Mouse (Mus musculus) midbrain, embryonic 11.5 days (tissue): ENCODE measurements around the gene Fndc5. TPM values are rescaled to one million over a fixed set of nuclear protein-coding genes. Genes with fewer than 3 reads are reported as not detected.
A peak's percentile ranks its signal among the peaks of the same experiment; 100 is the strongest.

Source experiments
- ATAC-seq: fragments of 200-750 bp; cut with Nextera tagmentation; 2 replicates; pipeline ENCODE4 v1.8.0; 2017; ENCODE audit warnings: moderate TSS enrichment, moderate library complexity; ENCODE audit not compliant: low FRiP score
- DNase-seq: peaks from one replicate; pipeline ENCODE4 v3.0.0; 2015; ENCODE audit warnings: low spot score; ENCODE audit errors: missing footprints
- H3K27ac ChIP-seq: fragments of 300-500 bp; sonication (generic); 2 replicates; pipeline ENCODE4 v1.5.1; 2014; ENCODE audit warnings: low read depth, low read length
- H3K27me3 ChIP-seq: fragments of 300-500 bp; sonication (generic); 2 replicates; pipeline ENCODE4 v1.6.1; 2014; ENCODE audit warnings: mild to moderate bottlenecking, low read length, moderate library complexity, mixed read lengths; ENCODE audit not compliant: control insufficient read depth, insufficient read depth
- H3K36me3 ChIP-seq: fragments of 300-500 bp; sonication (generic); 2 replicates; pipeline ENCODE4 v1.6.1; 2014; ENCODE audit warnings: mild to moderate bottlenecking, low read length, moderate library complexity, mixed read lengths; ENCODE audit not compliant: control insufficient read depth, insufficient read depth
- H3K4me1 ChIP-seq: fragments of 300-500 bp; sonication (generic); 2 replicates; pipeline ENCODE4 v1.6.1; 2014; ENCODE audit warnings: low read length; ENCODE audit not compliant: control insufficient read depth, insufficient read depth
- H3K4me2 ChIP-seq: fragments of 300-500 bp; sonication (generic); 2 replicates; pipeline ENCODE4 v1.6.1; 2014; ENCODE audit warnings: mild to moderate bottlenecking, moderate library complexity
- H3K4me3 ChIP-seq: fragments of 300-500 bp; sonication (generic); 2 replicates; pipeline ENCODE4 v1.5.1; 2014; ENCODE audit warnings: low read depth, low read length
- H3K9ac ChIP-seq: fragments of 300-500 bp; sonication (generic); 2 replicates; pipeline ENCODE4 v1.6.1; 2014; ENCODE audit warnings: low read length
- H3K9me3 ChIP-seq: fragments of 300-500 bp; sonication (generic); 2 replicates; pipeline ENCODE4 v1.6.1; 2016; ENCODE audit warnings: low read length; ENCODE audit not compliant: control insufficient read depth
- WGBS: fragments of 180-500 bp; shearing (Covaris S2); extraction: QIAGEN DNeasy Blood & Tissue Kit; methylation state at CpG from one replicate; pipeline ENCODE4 v1.1.7; 2014; 5-methylcytosine and 5-hydroxymethylcytosine counted together
- polyA plus RNA-seq: library from polyadenylated mRNA; unstranded; fragments of >200 nt; fragmentation: Nextera tagmentation; extraction: Ambion mirVana; gene quantifications from 2 replicates; pipeline ENCODE4 v1.2.1, GENCODE M21; 2014

Fndc5 gene
- polyA plus RNA-seq, 1 experiment from 2014 or later, result 1.5 TPM

- DNase-seq, result peak; percentile 4
- H3K4me3 ChIP-seq, result no peak overlapping the region
- H3K4me2 ChIP-seq, result no peak overlapping the region
- H3K27ac ChIP-seq, result no peak overlapping the region
- ATAC-seq, result no peak
- H3K27me3 ChIP-seq, result no peaks in the 10 kb centered on the region
- H3K36me3 ChIP-seq, result no peaks in the 10 kb centered on the region
- no peaks in the 10 kb centered on the region; the same call in 1 of the 2 replicates for H3K4me1 ChIP-seq
- no peak overlapping the region for H3K9ac ChIP-seq
- 94% methylated on average over 1 of the region's 1 CpGs for WGBS
- no peaks in the 10 kb centered on the region for H3K9me3 ChIP-seq
Observed at GRCm38 (mm10) chr4:129149321-129149720, 12.5 kb downstream of the Fndc5 start.

GRCm38 (mm10) chr4:129151276-129151811 is 14.5 kb downstream of the Fndc5 start:
- no peak for ATAC-seq
- Histone ChIP-seq H3K27ac (no peak overlapping the region), H3K9me3 (no peaks in the 10 kb centered on the region), H3K4me2 (no peak overlapping the region), H3K9ac (no peak overlapping the region), H3K27me3 (no peaks in the 10 kb centered on the region), H3K4me3 (no peak overlapping the region), H3K4me1 (no peaks in the 10 kb centered on the region), H3K36me3 (peaks cover 2% of the 10 kb centered on the region; the same call in 1 of the 2 replicates)
- peak; percentile 37 for DNase-seq
- WGBS, result 96% methylated on average over 4 of the region's 4 CpGs

GRCm38 (mm10) chr4:129157541-129157940 is 20.7 kb downstream of the Fndc5 start:
- H3K27me3 ChIP-seq, result no peaks in the 10 kb centered on the region
- H3K4me2 ChIP-seq, result no peak overlapping the region
- H3K4me1 ChIP-seq, result no peaks in the 10 kb centered on the region
- H3K9ac ChIP-seq, result no peak overlapping the region
- H3K27ac ChIP-seq, result no peak overlapping the region
- ATAC-seq, result no peak
- H3K9me3 ChIP-seq, result no peaks in the 10 kb centered on the region
- H3K4me3 ChIP-seq, result no peak overlapping the region
- 77% methylated on average over 5 of the region's 5 CpGs for WGBS
- peak; percentile 33 for DNase-seq
- peaks cover 2% of the 10 kb centered on the region; the same call in 1 of the 2 replicates for H3K36me3 ChIP-seq

- H3K4me1 ChIP-seq, result no peaks in the 10 kb centered on the region
- ATAC-seq (no peak), DNase-seq (peak; percentile 26)
- peaks cover 2% of the 10 kb centered on the region; the same call in 1 of the 2 replicates for H3K36me3 ChIP-seq
- no peaks in the 10 kb centered on the region for H3K9me3 ChIP-seq
- no peak overlapping the region for H3K4me2 ChIP-seq
- H3K27me3 ChIP-seq, result no peaks in the 10 kb centered on the region
- no peak overlapping the region for H3K4me3 ChIP-seq
- WGBS, result 79% methylated on average over 3 of the region's 3 CpGs
- H3K27ac ChIP-seq, result no peak overlapping the region
- no peak overlapping the region for H3K9ac ChIP-seq
Observed at GRCm38 (mm10) chr4:129158549-129158948, 21.8 kb downstream of the Fndc5 start.

- no peaks in the 10 kb centered on the region for H3K36me3 ChIP-seq
- no peaks in the 10 kb centered on the region for H3K27me3 ChIP-seq
- WGBS, result 98% methylated on average over 1 of the region's 1 CpGs
- H3K9me3 ChIP-seq, result no peaks in the 10 kb centered on the region
- H3K4me2 ChIP-seq, result no peak overlapping the region
- no peaks in the 10 kb centered on the region for H3K4me1 ChIP-seq
- ATAC-seq, result no peak
- H3K4me3 ChIP-seq, result no peak overlapping the region
- DNase-seq, result no peak
- H3K27ac ChIP-seq, result no peak overlapping the region
- no peak overlapping the region for H3K9ac ChIP-seq
Observed at GRCm38 (mm10) chr4:129161076-129161475, 24.3 kb downstream of the Fndc5 start.

- H3K27me3 ChIP-seq, result no peaks in the 10 kb centered on the region
- H3K4me2 ChIP-seq, result no peak overlapping the region
- H3K4me3 ChIP-seq, result no peak overlapping the region
- ATAC-seq (no peak), DNase-seq (no peak)
- 92% methylated on average over 3 of the region's 4 CpGs for WGBS
- no peak overlapping the region for H3K27ac ChIP-seq
- H3K9ac ChIP-seq, result no peak overlapping the region
- no peaks in the 10 kb centered on the region for H3K36me3 ChIP-seq
- no peaks in the 10 kb centered on the region for H3K4me1 ChIP-seq
- no peaks in the 10 kb centered on the region for H3K9me3 ChIP-seq
Observed at GRCm38 (mm10) chr4:129161581-129162255, 24.9 kb downstream of the Fndc5 start.

GRCm38 (mm10) chr4:129172529-129172928 is 35.7 kb downstream of the Fndc5 start:
- ATAC-seq, result no peak
- Histone ChIP-seq H3K27me3 (no peaks in the 10 kb centered on the region), H3K27ac (no peak overlapping the region), H3K9ac (no peak overlapping the region), H3K4me3 (no peak overlapping the region), H3K4me2 (no peak overlapping the region), H3K36me3 (peaks cover 10% of the 10 kb centered on the region; the same call in 1 of the 2 replicates), H3K4me1 (no peaks in the 10 kb centered on the region), H3K9me3 (no peaks in the 10 kb centered on the region)
- WGBS, result 72% methylated on average over 1 of the region's 1 CpGs
- DNase-seq, result no peak

GRCm38 (mm10) chr4:129179560-129179959 is 42.8 kb downstream of the Fndc5 start:
- 75% methylated on average over 1 of the region's 1 CpGs for WGBS
- ATAC-seq, result no peak
- H3K36me3 ChIP-seq, result peaks cover 4% of the 10 kb centered on the region; the same call in 1 of the 2 replicates

GRCm38 (mm10) chr4:129188041-129188659 is 51.4 kb downstream of the Fndc5 start:
- DNase-seq (no peak), ATAC-seq (no peak)
- Histone ChIP-seq H3K27me3 (no peaks in the 10 kb centered on the region), H3K27ac (no peak overlapping the region), H3K9me3 (no peaks in the 10 kb centered on the region), H3K36me3 (no peaks in the 10 kb centered on the region), H3K4me2 (peak overlapping the region; percentile 59), H3K4me1 (peaks cover 13% of the 10 kb centered on the region), H3K4me3 (peak overlapping the region; percentile 87), H3K9ac (peak overlapping the region; percentile 88)
- 51% methylated on average over 5 of the region's 5 CpGs for WGBS

More at GRCm38 (mm10) chr4:129179560-129179959, 42.8 kb downstream of the Fndc5 start:
- no peaks in the 10 kb centered on the region for H3K27me3 ChIP-seq
- H3K9ac ChIP-seq, result no peak overlapping the region
- H3K4me2 ChIP-seq, result no peak overlapping the region
- no peak overlapping the region for H3K4me3 ChIP-seq
- H3K4me1 ChIP-seq, result no peaks in the 10 kb centered on the region
- no peaks in the 10 kb centered on the region for H3K9me3 ChIP-seq
- no peak overlapping the region for H3K27ac ChIP-seq
- no peak for DNase-seq
